Mouse (Mus musculus): ENCODE data around the gene Olfr726. TPM values are rescaled to one million over a fixed set of nuclear protein-coding genes. Genes with fewer than 3 reads are reported as not detected.
A peak's percentile ranks its signal among the peaks of the same experiment; 100 is the strongest.

Olfr726 gene
- not detected for total RNA-seq (2021)
- long read RNA-seq, experiment 1, result 0 reads
- long read RNA-seq, experiment 2, result 0 reads

GRCm38 (mm10) chr14:50090853-50091252 is at the start of gene Olfr726:
Gene Olfr726 (minus strand): TSS chr14:50090953.
- DNase-seq, result no peak
- intact Hi-C loops (cut with DNase I), result no loop called here

GRCm38 (mm10) chr14:50122886-50123285 is 32.1 kb upstream of the Olfr726 start, which contains the start of gene Olfr727:
Gene Olfr727 (plus strand): TSS chr14:50123186.
- no peak for DNase-seq
- intact Hi-C loops (cut with DNase I), result no loop called here

DNA sequence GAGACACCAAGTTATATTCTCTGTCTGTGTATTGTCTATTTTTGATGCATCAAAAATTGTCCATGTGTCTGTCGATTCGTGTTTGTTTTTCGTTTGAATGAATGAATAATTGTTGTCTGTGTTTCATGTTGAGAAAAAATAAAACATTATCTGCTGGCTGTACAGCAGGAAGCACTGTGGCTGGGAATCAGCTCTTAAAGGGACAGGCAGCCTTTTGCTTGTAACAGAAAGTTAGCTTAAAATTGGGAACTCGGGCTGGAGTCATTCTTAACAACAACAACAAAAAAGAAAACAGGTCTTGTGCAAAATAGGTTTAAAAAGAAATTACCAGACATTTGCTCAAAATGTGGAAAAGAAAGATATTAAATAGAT is 28.0 kb downstream of the Olfr726 start:
- intact Hi-C loops (cut with DNase I), result no loop called here
- no peak for DNase-seq

DNA sequence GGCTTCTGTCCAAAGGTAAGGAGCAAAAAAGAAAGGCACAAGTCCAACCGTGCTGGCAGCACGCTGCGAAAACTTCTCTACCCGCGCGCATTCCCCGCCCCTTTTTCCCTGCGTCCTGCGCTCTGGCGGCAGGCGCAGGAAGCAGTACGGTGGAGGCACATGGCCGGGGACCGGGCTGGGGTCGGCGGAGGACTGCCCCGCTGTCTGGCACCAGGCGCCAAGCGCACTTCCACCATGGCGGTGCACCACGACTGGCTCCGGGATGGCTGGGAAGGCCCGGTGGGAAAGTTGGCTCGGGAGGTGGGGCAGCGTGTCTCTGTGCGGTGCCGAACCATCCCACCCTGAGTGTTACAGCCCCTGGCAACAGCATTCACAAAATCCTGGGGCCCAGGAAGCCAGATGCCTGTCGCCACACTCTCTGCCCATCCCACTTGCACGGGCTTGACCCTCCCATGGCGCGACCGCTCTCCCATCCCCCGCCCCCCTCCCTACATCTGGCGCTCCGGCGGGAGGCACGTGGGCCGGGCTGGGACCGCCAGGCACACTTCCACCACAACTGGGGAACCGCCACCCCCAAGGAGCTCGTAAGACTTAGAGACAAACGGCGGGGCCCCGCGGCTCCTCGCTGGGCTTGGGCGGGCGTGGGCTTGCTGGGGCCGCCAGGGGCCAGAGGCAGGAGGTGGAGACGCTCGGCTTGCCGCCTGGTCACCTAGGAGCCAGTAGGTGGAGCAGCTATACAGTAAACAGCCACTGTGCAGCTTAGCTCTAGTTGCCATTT is 28.6 kb downstream of the Olfr726 start:
- DNase-seq, result peak; percentile 6 to 15
- intact Hi-C loops (cut with DNase I), result no loop called here

GRCm38 (mm10) chr14:50061590-50061954 is 29.2 kb downstream of the Olfr726 start:
- peak in 1 of 2 experiments; percentile 4 for DNase-seq
- intact Hi-C loops (cut with DNase I), result no loop called here

DNA sequence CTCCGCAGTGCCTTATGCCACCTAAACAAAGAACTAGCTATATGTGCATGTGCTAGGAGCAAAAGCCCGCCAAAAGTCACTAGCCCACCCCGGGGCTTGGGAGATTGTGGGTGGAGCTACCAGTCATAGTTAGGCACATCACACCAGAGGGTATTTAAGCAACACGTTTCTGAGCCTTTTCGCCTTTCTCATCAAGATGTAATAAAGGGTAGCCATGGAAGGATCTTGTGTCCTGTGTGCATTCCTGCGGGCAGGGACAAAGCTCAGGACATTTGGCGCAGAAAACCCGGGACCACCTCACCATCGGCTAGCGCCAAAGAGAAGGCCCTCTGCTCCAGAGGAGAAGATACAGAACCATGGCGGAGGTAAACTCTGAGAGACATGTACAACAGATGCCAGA is 29.6 kb downstream of the Olfr726 start:
- DNase-seq, result no peak
- intact Hi-C loops (cut with DNase I), result no loop called here

- no peak for DNase-seq
These were observed 50.5 kb downstream of the Olfr726 start, which contains the start of gene Olfr725 for GRCm38 (mm10) chr14:50040275-50040674. Gene Olfr725 (minus strand): TSS chr14:50040375.

More at GRCm38 (mm10) chr14:50040275-50040674, 50.5 kb downstream of the Olfr726 start, which contains the start of gene Olfr725:
- intact Hi-C loops (cut with DNase I), result no loop called here

Other genes starting within 250 kb of the Olfr726 start
- gene Olfr722, start 189.0 kb downstream of the Olfr726 start, total RNA-seq (2021), result not detected
- gene Olfr723, start 159.2 kb downstream of the Olfr726 start, total RNA-seq (2021), result not detected
- gene Olfr724, start 127.7 kb downstream of the Olfr726 start, total RNA-seq (2021), result not detected
- gene Olfr725, start 50.6 kb downstream of the Olfr726 start, total RNA-seq (2021), result not detected
- gene Olfr727, start 32.2 kb upstream of the Olfr726 start, total RNA-seq (2021), result not detected
- not detected for gene Olfr728, start 51.7 kb upstream of the Olfr726 start, total RNA-seq (2021)
- gene Olfr729, start 62.0 kb upstream of the Olfr726 start, total RNA-seq (2021), result not detected
- gene Olfr730, start 97.2 kb upstream of the Olfr726 start, total RNA-seq (2021), result not detected
- gene Olfr731, start 150.9 kb upstream of the Olfr726 start, total RNA-seq (2021), result not detected
- not detected for gene Olfr732, start 193.3 kb upstream of the Olfr726 start, total RNA-seq (2021)
- not detected for gene Olfr733, start 210.6 kb upstream of the Olfr726 start, total RNA-seq (2021)
- not detected for gene Olfr734, start 235.8 kb upstream of the Olfr726 start, total RNA-seq (2021)

All from gastrocnemius, postnatal 36 days (tissue).